Mouse (Mus musculus): Measurements from ENCODE around the gene Tssc4. TPM values are rescaled to one million over a fixed set of nuclear protein-coding genes. Genes with fewer than 3 reads are reported as not detected.

Tssc4 gene
- total and polyA plus RNA-seq, 2 experiments from 2014 or later = 34.0 to 71.7 TPM

DNA sequence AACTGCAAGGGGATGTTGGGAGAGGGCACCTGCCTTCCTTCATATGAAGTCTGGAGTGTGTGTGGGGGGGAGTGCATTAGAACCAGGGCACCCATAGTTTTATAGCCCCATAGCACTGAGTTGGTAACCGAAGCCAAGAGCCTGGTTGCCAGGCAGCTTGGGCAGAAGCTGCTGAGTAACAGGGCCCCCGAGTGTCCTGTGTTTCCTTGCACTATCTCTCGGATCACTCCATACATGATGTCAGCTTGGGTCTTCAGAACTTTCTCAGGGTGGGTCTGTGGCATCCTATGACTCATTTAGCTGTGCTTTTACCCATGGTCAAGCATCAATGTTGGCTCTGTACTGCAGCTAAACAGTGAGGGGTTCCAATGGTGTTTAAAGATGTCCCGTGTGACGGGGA lies 12.0 kb upstream of the Tssc4 start:
- TF ChIP-seq CTCF (IDR thresholded peaks at IDR 0.05; ENCODE audit: low read depth) (no peak), EP300 (IDR thresholded peaks at IDR 0.05; ENCODE audit: low read depth) (no peak)
- peak overlapping the region; percentile 99 for H3K27ac ChIP-seq (ENCODE audit: low read depth)
- 59% methylated on average over 5 of the region's 5 CpGs for WGBS
- 0 out of 2 replicates have a peak overlapping the region, but pooled peaks have one; percentile 5 for H3K9ac ChIP-seq (replicated peaks; ENCODE audit: low read depth, low read length)
- peak overlapping the region; percentile 97 for H3K4me2 ChIP-seq (ENCODE audit: low read depth, low read length)
- H3K36me3 ChIP-seq (replicated peaks; ENCODE audit: control insufficient read depth, insufficient read depth, low read length) = peaks cover 25% of the 10 kb centered on the region
- H3K4me1 ChIP-seq (ENCODE audit: control insufficient read depth, insufficient read depth) = peaks cover 62% of the 10 kb centered on the region
- ATAC-seq (ENCODE audit: insufficient read depth, low read depth) = no peak
- no peaks in the 10 kb centered on the region for H3K9me3 ChIP-seq (replicated peaks; ENCODE audit: control insufficient read depth, low read length)
- DNase-seq (ENCODE audit: low spot score) = no peak
- H3K27me3 ChIP-seq (ENCODE audit: control insufficient read depth, insufficient read depth, low read length) = no peaks in the 10 kb centered on the region
- 0 out of 2 replicates have a peak overlapping the region, but pooled peaks have one; percentile 0 for H3K4me3 ChIP-seq (ENCODE audit: low read depth, low read length)

DNA sequence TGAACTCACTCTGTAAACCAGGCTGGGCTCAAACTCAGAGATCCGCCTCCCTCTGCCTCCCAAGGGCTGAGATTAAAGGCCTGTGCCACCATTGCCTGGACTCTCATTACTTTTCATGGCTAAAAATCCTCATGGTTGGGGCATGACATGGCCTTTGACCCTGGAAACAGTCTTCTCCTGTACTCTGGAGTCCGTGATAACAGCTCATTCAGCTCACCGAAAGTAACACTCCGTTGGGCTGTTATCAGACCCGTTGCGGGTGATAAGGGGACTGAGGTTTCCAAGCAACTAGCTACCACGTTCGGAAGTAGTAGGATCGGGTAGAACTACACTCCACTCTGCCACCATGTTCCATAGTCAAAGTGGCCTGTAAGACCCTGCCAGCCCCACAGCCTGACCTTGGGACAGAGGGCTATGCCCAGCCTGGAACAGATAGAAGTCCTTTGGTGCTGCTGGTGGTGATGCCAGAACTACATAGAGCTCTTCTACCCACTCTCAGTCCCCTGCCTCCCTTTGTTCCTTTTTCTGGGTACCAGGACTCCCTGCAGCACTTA lies 11.3 kb upstream of the Tssc4 start:
- DNase-seq (ENCODE audit: low spot score) = no peak
- H3K9me3 ChIP-seq (replicated peaks; ENCODE audit: control insufficient read depth, low read length) = no peaks in the 10 kb centered on the region
- no peaks in the 10 kb centered on the region for H3K27me3 ChIP-seq (ENCODE audit: control insufficient read depth, insufficient read depth, low read length)
- H3K4me1 ChIP-seq (ENCODE audit: control insufficient read depth, insufficient read depth) = peaks cover 57% of the 10 kb centered on the region
- 0 out of 2 replicates have a peak, but pooled peaks have one; percentile 13 for ATAC-seq (ENCODE audit: insufficient read depth, low read depth)
- peak overlapping the region; percentile 24; the same call in 1 of the 2 replicates for H3K9ac ChIP-seq (replicated peaks; ENCODE audit: low read depth, low read length)
- peak overlapping the region; percentile 99 for H3K27ac ChIP-seq (ENCODE audit: low read depth)
- H3K36me3 ChIP-seq (replicated peaks; ENCODE audit: control insufficient read depth, insufficient read depth, low read length) = peaks cover 32% of the 10 kb centered on the region
- 3% methylated on average over 9 of the region's 9 CpGs for WGBS
- peak overlapping the region; percentile 12 for H3K4me3 ChIP-seq (ENCODE audit: low read depth, low read length)
- TF ChIP-seq EP300 (IDR thresholded peaks at IDR 0.05; ENCODE audit: low read depth) = no peak
- no peak for TF ChIP-seq CTCF (IDR thresholded peaks at IDR 0.05; ENCODE audit: low read depth)
- H3K4me2 ChIP-seq (ENCODE audit: low read depth, low read length) = peak overlapping the region; percentile 97

DNA sequence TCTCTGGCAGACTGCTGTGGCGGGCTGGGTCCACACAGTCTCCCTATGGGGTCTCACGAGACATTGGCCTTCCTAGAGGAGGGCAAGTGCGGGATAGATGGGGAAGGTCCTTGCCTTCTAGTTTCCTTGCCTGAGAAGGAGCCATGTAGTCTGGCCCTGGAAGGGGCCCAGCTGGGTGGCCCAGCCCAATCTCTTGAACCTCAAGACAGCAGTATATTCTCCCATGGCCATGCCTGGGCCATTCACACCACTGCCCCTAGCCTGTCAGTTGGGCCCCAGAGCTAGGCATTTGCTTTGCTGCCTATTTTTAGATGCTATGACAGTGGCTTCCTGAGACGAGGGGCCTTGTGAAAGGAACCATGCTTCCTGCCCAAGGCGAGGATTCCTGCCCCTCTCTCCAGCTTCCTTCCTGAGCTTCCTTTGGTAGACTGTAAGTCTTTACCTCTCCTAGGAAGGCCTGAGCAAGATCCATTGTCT lies 10.8 kb upstream of the Tssc4 start:
- H3K36me3 ChIP-seq (replicated peaks; ENCODE audit: control insufficient read depth, insufficient read depth, low read length) = peaks cover 38% of the 10 kb centered on the region
- ATAC-seq (ENCODE audit: insufficient read depth, low read depth) (peak; percentile 61), DNase-seq (ENCODE audit: low spot score) (peak; percentile 74)
- peak overlapping the region; percentile 99 for H3K27ac ChIP-seq (ENCODE audit: low read depth)
- H3K4me3 ChIP-seq (ENCODE audit: low read depth, low read length) = peak overlapping the region; percentile 12
- H3K4me1 ChIP-seq (ENCODE audit: control insufficient read depth, insufficient read depth) = peaks cover 57% of the 10 kb centered on the region
- H3K4me2 ChIP-seq (ENCODE audit: low read depth, low read length) = peak overlapping the region; percentile 97
- no peaks in the 10 kb centered on the region for H3K9me3 ChIP-seq (replicated peaks; ENCODE audit: control insufficient read depth, low read length)
- 7% methylated on average over 5 of the region's 5 CpGs for WGBS
- TF ChIP-seq CTCF (IDR thresholded peaks at IDR 0.05; ENCODE audit: low read depth) (no peak), EP300 (IDR thresholded peaks at IDR 0.05; ENCODE audit: low read depth) (peak; percentile 60; the same call in 1 of the 2 replicates)
- no peaks in the 10 kb centered on the region for H3K27me3 ChIP-seq (ENCODE audit: control insufficient read depth, insufficient read depth, low read length)
- H3K9ac ChIP-seq (replicated peaks; ENCODE audit: low read depth, low read length) = peak overlapping the region; percentile 24

DNA sequence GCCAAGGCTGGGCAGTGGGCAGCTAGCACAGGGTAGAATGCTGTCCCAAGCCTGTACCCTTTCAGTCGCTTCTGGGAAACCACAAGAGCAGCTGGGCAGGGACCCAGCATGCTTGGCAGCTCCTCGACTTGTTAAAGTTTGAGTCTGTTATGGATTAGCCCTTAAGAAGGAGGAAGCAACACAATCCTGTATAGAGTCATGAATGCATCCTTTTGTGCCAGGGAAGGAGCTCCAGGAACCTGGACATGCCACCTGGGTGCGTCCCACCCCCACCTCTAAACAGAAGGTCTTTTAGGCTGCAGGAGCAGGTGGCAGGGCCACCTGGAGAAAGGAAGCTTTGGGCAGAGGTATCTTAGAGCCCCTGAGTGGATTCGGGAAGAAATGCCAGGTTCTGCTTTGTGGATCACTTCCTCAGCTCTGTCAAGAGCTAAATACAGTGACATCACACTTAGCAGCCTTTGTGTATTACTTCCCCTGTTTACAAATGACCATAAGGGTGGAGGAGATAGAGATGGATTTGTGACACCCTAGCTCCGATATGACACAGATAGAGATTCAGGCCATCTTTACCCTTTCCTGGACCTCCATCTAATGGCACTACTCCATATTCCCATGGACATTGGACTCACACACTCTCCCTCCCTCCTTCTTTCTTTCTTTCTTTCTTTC lies 9.7 kb upstream of the Tssc4 start:
- H3K9ac ChIP-seq (replicated peaks; ENCODE audit: low read depth, low read length) = peak overlapping the region; percentile 24
- H3K36me3 ChIP-seq (replicated peaks; ENCODE audit: control insufficient read depth, insufficient read depth, low read length) = peaks cover 48% of the 10 kb centered on the region
- DNase-seq (ENCODE audit: low spot score) = no peak

DNA sequence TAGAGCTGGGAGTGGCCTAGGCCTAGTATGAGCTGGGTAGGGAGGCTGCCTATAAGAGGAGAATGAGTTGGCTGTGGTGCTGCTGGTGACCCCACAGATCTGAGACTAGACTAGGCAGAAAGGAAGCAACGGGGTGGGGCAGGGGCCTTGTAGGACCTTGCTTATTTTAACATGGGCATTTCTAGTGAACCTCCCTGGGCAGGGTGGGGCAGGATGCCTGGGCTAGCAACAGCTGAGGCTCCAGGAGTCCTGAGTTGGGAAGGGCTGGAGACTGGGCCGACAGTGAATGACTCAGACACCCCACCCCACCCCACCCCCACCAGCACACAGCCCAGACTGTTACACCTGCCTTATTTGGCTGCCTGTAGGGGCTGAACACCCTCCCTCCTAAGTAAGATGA lies 6.3 kb upstream of the Tssc4 start:
- peaks cover 24% of the 10 kb centered on the region for H3K4me1 ChIP-seq (ENCODE audit: control insufficient read depth, insufficient read depth)
- no peaks in the 10 kb centered on the region for H3K27me3 ChIP-seq (ENCODE audit: control insufficient read depth, insufficient read depth, low read length)
- TF ChIP-seq CTCF (IDR thresholded peaks at IDR 0.05; ENCODE audit: low read depth) = no peak
- no peak for TF ChIP-seq EP300 (IDR thresholded peaks at IDR 0.05; ENCODE audit: low read depth)
- no peak overlapping the region for H3K4me2 ChIP-seq (ENCODE audit: low read depth, low read length)
- H3K27ac ChIP-seq (ENCODE audit: low read depth) = peak overlapping the region; percentile 26; the same call in 1 of the 2 replicates
- ATAC-seq (ENCODE audit: insufficient read depth, low read depth) = no peak
- DNase-seq (ENCODE audit: low spot score) = no peak
- WGBS = 71% methylated on average over 2 of the region's 2 CpGs
- H3K9ac ChIP-seq (replicated peaks; ENCODE audit: low read depth, low read length) = no peak overlapping the region
- H3K36me3 ChIP-seq (replicated peaks; ENCODE audit: control insufficient read depth, insufficient read depth, low read length) = peaks cover 78% of the 10 kb centered on the region
- no peaks in the 10 kb centered on the region for H3K9me3 ChIP-seq (replicated peaks; ENCODE audit: control insufficient read depth, low read length)
- H3K4me3 ChIP-seq (ENCODE audit: low read depth, low read length) = no peak overlapping the region

More for the DNA sequence above, 9.7 kb upstream of the Tssc4 start:
- Histone ChIP-seq H3K4me1 (ENCODE audit: control insufficient read depth, insufficient read depth) (peaks cover 57% of the 10 kb centered on the region), H3K4me3 (ENCODE audit: low read depth, low read length) (no peak overlapping the region), H3K27me3 (ENCODE audit: control insufficient read depth, insufficient read depth, low read length) (no peaks in the 10 kb centered on the region), H3K9me3 (replicated peaks; ENCODE audit: control insufficient read depth, low read length) (no peaks in the 10 kb centered on the region), H3K4me2 (ENCODE audit: low read depth, low read length) (peak overlapping the region; percentile 97), H3K27ac (ENCODE audit: low read depth) (peak overlapping the region; percentile 99)
- TF ChIP-seq EP300 (IDR thresholded peaks at IDR 0.05; ENCODE audit: low read depth) (no peak), CTCF (IDR thresholded peaks at IDR 0.05; ENCODE audit: low read depth) (no peak)
- WGBS = 33% methylated on average over 5 of the region's 5 CpGs
- no peak for ATAC-seq (ENCODE audit: insufficient read depth, low read depth)

All from heart, postnatal 0 days (tissue).